In the genomic region with DNA sequence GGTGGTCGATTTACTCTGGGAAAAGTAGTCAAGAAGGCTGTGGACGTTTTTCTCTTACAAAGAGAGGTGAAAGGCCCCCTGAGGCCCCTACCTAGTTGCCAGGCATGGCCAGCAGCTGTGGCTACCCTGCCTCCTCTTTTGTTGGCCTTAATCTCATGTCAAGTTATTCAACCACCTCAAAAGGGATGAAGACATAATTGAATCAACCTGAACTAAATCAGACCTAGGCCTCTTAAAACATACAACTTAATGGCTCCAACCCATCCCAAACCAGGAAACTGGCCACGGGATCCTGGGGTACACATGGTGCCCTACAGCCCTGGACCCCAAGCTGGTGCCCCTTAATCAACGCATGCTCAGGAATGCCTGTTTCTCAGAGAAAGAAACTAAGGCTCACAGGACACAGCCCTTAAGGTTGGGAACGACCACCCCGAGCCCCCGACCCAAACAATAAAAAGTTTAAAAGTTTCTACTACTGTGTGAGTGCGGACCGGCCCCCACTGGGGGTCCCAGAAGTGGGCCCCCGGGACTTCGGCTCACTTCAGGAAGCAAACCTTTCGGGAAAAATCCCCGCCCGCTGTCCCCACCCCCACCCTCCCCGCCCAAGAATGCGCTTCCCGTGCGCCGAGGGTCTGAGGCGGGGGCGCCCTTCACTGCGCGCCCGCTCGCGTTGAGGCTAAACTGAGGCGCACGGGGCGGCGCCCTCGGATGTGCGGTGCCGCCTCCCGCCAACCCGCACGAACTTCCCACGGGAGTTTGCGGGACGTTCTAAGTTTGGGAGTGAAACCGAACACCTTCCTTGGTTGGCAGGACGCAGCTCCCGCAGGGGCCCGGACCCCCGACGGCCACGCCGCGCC, we compare ENCODE assay signal across 8 mouse cellular contexts. TPM values are rescaled to one million over a fixed set of nuclear protein-coding genes. Genes with fewer than 3 reads are reported as not detected.
DNase-seq lines count a peak whose midpoint lies in the region; ATAC-seq lines count a peak whose summit lies in the region.

No protein-coding gene starts in this region.

- peaks cover 92% of the 10 kb centered on the region for H3K4me1 ChIP-seq in liver, embryonic 13.5 days (replicated peaks)
- H3K4me1 ChIP-seq in stomach, embryonic 14.5 days (ENCODE audit: control insufficient read depth, insufficient read depth, low read length) = peaks cover 26% of the 10 kb centered on the region; the same call in 1 of the 2 replicates

- H3K9ac ChIP-seq in liver, embryonic 13.5 days = peak overlapping the region; percentile 98
- H3K9ac ChIP-seq in stomach, embryonic 14.5 days (replicated peaks; ENCODE audit: low read depth, low read length) = peak overlapping the region; percentile 96

- peak overlapping the region; percentile 97 for H3K4me2 ChIP-seq in liver, embryonic 13.5 days
- peak overlapping the region; percentile 76 for H3K4me2 ChIP-seq in stomach, embryonic 14.5 days (replicated peaks; ENCODE audit: low read depth, low read length)

- H3K9me3 ChIP-seq in liver, embryonic 13.5 days (replicated peaks) = no peaks in the 10 kb centered on the region
- H3K9me3 ChIP-seq in stomach, embryonic 14.5 days (ENCODE audit: control insufficient read depth, low read depth, low read length) = no peaks in the 10 kb centered on the region

- H3K27ac ChIP-seq in liver, embryonic 13.5 days = peak overlapping the region; percentile 90
- peak overlapping the region; percentile 95 for H3K27ac ChIP-seq in stomach, embryonic 14.5 days (ENCODE audit: low read length)

- peak overlapping the region; percentile 98 for H3K4me3 ChIP-seq in liver, embryonic 13.5 days (replicated peaks)
- peak overlapping the region; percentile 92 for H3K4me3 ChIP-seq in stomach, embryonic 14.5 days (ENCODE audit: low read depth, low read length)

- intact Hi-C loops in heart, postnatal 36 days (cut with DNase I) = loop anchor here (5.0 kb wide), 3 partner anchors 77 to 187 kb away; no protein-coding TSS in a partner anchor

- no peaks in the 10 kb centered on the region for H3K27me3 ChIP-seq in liver, embryonic 13.5 days
- no peaks in the 10 kb centered on the region for H3K27me3 ChIP-seq in stomach, embryonic 14.5 days (ENCODE audit: control insufficient read depth, insufficient read depth, low read length)

- ATAC-seq in liver, embryonic 13.5 days (ENCODE audit: low read depth) = no peak
- ATAC-seq in stomach, embryonic 14.5 days (ENCODE audit: insufficient number of reproducible peaks, insufficient read depth, low FRiP score, low read depth) = peak; percentile 64

- peak; percentile 43 for DNase-seq in ovary, postnatal 36 days (ENCODE audit: low spot score)
- no peak for DNase-seq in ovary, postnatal 10 days (ENCODE audit: low spot score)
- DNase-seq in embryo, embryonic 9.5 days (ENCODE audit: extremely low spot score) = peak; percentile 63
- DNase-seq in heart, postnatal 36 days = peak; percentile 49 to 60
- no peak for DNase-seq in liver, embryonic 13.5 days
- DNase-seq in frontal cortex, adult 2 months (ENCODE audit: extremely low spot score in 1 of 2, low spot score in 1 of 2) = no peak
- no peak for DNase-seq in left cerebral cortex, adult 9 months (ENCODE audit: low spot score in 2 of 2)

- no peaks in the 10 kb centered on the region for H3K36me3 ChIP-seq in liver, embryonic 13.5 days
- no peaks in the 10 kb centered on the region for H3K36me3 ChIP-seq in stomach, embryonic 14.5 days (ENCODE audit: control insufficient read depth, insufficient read depth, low read length)

- WGBS in liver, embryonic 13.5 days (ENCODE audit: insufficient replicate concordance) = under 1% methylated on average over 47 of the region's 48 CpGs
- under 1% methylated on average over 48 of the region's 48 CpGs for WGBS in stomach, embryonic 14.5 days

RNA-seq across cellular contexts. Expression of gene Zfp217, which starts 17.8 kb away (rescaled TPM):
- total RNA-seq in heart, postnatal 36 days (2021) = 10 to 100 TPM; 11.2 to 13.0 TPM
- polyA plus RNA-seq in liver, embryonic 13.5 days (2015; fragmentation: Nextera tagmentation; extraction: Ambion mirVana) = 3.6 and 3.7 TPM in 2 replicates
- 4.1 and 4.5 TPM in 2 replicates for polyA plus RNA-seq in stomach, embryonic 14.5 days (2014; fragmentation: Nextera tagmentation; extraction: Ambion mirVana)
- 1.8 and 2.4 TPM in 2 replicates for polyA plus RNA-seq in frontal cortex, adult 2 months (2012; rRNA removed)

Comparison
In these comparisons a context has a peak if more than half of its experiments do, and no peak if none do; other contexts are left out.
1. DNase-seq: peak in ovary, postnatal 36 days (single experiment), embryo, embryonic 9.5 days (single experiment) and heart, postnatal 36 days (2 of 2); none in ovary, postnatal 10 days (single experiment), liver, embryonic 13.5 days (single experiment), frontal cortex, adult 2 months (0 of 2) and left cerebral cortex, adult 9 months (0 of 2).